Mouse (Mus musculus) adrenal gland, postnatal 25 days (tissue): ENCODE measurements around the gene U2af1l4. TPM values are rescaled to one million over a fixed set of nuclear protein-coding genes. Genes with fewer than 3 reads are reported as not detected.

Experiments
- DNase-seq: peaks from one replicate; pipeline ENCODE4 v3.0.0; 2021; ENCODE audit warnings: mixed read lengths
- total RNA-seq: library from RNA; stranded (reverse); gene quantifications from 2 replicates; pipeline ENCODE4 v1.2.3, GENCODE M21; 2021

Gene U2af1l4
- total RNA-seq, 1 experiment from 2014 or later: 81.8 TPM

DNA sequence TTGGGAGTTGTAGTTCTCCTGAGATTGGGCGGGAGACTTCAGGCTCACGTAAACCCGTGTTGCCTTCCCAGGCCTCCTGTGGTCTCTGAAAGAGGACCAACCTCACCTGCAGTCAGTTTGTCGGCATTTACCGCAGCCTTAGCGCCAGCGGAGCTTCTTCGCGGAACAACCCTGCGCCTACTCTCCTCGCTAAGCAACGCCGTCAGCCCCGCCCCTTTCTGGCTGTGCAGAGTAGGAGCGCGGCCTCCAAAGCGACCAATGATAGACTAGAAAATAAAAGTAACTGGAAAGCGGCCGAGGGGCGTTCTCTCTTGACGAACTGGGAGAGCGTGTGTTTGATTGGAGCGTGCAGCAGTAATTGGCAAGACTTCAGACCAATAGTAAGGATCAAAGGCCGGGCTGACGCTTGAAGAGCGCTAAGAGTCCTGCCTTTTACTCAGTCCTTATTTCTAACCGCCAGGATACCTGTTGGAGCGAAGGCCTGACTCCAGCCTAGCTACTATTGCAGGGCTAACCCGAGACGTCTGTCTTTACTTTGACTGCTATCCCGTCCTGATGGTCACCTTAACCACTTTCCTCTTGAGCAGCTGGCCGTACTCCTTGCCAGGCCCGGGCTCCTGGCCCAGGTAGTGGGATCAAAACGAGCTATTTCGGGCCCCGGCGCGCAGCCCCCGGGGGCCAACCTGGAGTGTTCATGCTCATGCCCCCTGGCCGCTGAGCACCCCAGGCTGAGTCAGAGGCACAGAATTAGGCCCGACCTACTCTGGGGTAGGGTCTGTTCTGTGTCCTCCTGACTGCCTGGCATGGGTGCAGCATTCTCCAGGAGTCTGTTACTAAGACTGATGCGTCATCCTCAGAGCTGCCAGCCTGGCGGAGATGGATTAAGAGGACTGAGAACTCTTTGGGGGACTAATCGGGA, 10.7 kb upstream of the U2af1l4 start, which contains the start of the genes Hspb6 and Proser3:
Gene Hspb6, plus strand, starts transcription at position 77 of the 919 bp plus-strand sequence.
Gene Proser3, minus strand, starts transcription at position 198 of the 919 bp plus-strand sequence.
- DNase-seq: peak; percentile 93

DNA sequence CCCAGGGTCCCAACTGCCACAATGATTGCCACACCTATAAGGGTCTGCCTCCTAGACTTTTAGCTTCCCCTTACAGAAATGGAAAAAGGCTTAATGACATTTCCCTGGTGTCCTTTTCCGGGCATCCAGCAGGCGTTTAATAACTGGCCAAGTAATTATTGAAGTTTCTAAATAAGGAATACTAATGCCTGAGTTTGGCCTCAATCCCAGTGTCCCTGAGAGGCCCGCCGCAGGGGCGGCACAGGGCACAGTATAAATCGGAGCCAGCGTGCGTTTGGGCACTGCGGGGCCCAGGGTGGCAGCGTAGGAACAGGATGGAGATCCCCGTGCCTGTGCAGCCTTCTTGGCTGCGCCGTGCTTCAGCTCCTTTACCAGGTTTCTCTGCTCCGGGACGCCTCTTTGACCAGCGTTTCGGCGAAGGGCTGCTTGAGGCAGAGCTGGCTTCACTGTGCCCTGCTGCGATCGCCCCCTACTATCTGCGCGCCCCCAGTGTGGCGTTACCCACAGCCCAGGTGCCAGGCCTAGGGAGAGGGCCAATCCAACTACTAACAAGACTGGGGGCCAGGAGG, 10.0 kb upstream of the U2af1l4 start:
- peak; percentile 77 for DNase-seq

DNA sequence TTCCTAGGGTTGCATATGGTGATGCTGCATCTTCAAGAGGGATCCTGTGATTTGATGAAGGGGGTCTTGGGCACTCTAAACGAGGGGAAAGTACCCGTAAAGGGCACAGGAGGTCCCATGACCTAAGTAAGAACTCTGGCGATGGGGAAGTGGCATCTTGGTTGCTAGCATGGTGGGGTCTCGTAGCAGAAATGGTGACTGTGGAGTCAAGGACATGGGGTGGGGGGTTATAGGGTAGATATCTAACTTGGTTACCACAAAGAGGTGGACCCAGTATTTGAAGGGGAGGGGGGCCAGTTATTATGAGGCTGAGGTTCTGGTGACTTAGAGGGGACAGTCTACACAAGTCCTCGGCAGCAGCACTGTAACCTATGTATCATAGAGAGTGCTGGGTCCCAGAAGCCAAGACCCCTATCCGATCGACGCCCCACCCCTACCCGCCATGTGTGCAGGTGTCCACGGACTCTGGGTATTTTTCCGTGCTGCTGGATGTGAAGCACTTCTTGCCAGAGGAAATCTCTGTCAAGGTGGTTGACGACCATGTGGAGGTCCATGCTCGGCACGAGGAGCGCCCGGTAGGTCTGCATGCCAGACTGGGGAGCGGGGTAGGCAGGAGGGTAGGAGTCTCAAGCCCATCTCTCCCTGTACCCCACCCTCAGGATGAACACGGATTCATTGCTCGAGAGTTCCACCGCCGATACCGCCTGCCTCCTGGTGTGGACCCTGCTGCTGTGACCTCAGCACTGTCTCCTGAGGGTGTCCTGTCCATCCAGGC, 9.1 kb upstream of the U2af1l4 start:
- DNase-seq: no peak

DNA sequence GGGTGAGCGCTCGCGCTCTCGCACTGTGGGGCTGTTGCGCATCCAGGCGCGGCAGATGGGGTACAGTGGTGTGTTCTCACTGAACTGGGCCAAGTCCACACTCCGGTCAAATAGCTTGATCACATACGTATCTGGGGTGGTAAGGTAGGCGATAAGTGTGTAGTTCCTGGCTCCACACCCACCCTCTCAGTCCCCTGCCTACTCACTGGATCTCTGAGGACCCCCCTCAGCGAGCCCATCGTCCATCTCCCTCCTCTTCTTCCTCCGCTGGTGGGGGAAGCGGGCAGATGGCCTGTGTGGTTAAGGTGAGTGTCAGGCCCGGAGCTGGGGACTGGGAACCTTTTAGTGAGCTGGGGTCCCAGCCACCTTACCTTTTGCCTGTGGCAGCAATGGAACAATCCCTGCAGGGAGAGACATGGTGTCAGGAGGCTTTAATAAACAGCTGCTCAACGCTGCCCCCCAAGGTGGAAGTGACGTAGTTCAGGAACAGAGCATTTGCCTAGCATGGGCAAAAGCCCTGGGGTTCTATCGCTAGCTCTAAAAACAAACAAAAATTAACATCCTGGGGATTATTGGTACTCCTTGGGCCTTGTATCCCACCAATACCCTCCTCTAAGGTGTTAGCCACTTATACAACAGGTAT, 6.1 kb upstream of the U2af1l4 start:
- DNase-seq: no peak

DNA sequence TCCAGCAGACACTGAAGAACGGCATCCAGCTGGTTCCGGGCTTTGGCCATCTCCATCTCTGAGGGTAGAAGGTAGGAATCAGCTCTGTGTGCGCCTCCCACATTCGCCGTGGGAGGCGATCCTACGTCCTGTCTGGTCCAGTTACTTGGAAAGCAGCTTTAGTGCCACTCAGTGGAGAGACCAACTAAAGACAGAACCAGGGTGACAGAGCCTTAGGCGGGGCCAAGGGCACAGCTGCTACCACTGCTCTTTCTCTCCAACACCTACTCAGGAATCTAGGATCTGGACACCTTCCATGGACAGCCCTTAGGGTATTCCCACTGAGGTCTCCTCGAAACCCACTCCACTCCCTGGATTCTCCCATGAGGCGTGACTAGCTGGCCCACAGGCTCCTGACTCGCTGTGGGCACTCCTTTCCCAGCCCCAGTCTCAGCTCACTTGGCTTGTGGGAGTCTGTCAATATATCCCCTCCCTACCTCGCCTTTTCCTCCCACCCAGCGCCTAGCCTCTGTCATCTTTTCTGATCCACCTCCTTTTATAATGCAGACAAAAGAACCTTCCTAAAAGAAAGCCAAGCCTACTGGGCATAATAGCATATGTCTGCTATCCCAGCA, 5.1 kb upstream of the U2af1l4 start:
- DNase-seq: no peak

DNA sequence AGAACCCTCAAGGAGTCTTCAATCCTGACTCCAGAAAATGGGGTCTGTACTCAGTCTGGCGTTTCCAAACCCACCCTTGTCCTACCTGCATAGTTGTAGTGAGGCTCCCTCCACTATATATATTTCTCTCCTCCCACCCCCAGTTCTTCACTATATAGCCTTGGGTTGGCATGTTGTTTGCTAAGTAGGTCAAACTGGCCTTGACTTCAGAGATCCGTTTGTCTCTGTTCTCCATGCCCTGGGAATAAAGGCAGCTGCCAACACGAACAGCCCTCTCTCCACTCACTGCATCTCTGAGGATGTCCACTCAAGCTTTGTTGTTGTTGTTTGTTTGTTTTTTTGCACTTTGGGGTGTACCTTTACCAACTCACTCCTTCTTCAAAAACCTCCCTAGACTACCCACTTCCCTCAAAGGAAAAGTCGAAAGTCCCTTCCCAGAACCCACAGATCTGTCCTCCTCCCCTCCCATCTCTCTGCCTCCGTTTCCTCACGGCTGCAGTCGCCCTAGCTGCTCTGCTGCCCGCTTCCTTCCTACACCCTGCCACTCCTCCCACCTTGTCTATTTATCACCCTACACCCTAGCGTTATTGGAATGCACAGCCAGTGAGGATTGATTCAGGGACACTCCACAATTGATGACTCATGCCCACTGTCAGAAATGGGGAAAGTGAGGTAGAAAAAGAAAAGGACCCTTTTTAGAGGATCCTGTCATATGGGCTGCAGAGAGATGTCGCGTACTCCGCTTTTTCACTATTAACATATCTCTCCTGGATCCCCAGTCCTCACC, 4.3 kb upstream of the U2af1l4 start:
- no peak for DNase-seq

DNA sequence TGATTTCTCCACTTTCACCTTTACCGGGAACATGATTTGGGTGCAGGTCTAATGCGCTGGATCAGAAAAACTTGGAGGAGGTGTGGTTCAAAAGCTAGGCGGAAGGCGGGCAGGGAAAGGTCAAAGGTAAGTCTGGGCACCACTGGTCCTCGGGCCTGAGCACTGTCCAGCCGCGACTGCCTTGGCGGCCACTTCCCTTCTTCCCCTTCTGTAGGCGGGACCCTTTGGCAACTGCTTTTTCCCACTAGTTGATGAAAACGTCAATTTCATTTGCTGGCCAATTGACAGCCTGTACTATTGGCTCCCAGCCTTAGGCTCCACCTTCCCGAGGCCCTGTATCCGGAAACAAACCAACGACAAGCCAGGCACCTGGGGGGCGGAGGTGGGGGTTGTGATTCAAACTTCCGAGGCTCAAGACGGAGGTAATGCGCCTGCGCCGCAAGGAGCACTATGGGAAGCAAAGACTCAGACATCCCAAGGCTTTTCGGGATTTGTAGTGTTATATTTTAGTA, 3.6 kb upstream of the U2af1l4 start, which contains the start of gene Lin37:
Gene Lin37, minus strand, starts transcription at position 396 of the 512 bp plus-strand sequence.
- DNase-seq: peak; percentile 94

DNA sequence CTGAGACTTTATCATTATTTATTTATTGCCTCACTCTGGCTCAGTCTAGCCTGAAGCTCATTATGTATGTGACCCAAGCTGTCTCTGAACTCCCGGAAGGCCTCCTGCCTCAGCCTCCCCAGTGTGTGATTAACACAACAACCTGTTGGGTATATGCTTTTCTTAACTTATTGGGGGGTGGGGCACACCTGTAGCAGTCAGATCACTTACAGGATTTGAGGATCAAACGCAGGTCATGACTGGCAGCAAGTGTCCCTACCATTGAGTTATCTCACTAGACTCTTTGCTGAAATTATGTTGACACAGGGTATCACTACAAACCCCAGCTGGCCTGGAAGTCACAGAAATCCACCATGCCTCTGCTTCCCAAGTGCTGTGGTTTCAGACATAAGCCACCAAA, 2.8 kb upstream of the U2af1l4 start:
- DNase-seq: no peak

DNA sequence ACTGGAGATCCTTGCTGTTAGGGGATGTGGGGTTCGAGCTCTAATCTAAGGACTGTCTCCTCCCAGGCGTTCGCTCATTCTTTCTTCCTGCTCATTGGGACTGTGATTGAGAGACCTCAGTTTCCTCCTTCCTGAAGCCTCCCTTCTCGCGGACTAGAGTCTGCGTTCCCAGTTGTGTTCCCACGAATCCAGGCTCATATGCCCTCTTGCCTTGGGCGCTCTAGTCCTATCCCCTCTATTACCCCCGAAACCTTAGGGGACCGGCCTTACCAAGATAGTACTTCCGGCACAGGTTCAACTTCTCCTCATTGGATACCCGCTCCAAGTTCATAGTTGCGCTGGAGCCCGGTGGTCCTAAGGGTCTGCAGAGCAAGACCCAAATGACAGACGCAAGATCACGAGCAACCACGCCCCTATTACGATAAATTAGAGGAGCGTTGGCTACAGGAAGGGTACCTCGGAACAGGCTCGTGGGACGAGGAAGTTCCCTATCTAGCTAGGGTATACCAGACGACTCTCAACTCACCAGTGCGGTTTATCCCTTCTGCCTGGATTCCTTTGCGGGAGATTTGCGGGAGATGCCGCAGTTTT, 480 bp upstream of the U2af1l4 start:
- no peak for DNase-seq

DNA sequence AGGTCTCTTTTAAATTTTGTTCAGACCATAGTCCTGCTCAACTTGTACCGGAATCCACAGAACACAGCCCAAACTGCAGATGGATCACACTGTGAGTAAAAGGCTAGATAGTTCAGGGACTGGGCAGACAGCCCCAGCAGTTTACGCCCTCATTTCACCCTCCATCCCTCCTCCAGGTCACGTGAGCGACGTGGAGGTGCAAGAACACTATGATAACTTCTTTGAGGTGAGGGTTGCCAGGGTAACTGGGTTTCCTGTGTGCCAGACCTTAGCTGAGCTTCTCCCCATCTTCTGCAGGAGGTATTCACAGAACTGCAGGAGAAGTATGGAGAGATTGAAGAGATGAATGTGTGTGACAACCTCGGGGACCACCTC, 792 bp downstream of the U2af1l4 start:
- DNase-seq: no peak

DNA sequence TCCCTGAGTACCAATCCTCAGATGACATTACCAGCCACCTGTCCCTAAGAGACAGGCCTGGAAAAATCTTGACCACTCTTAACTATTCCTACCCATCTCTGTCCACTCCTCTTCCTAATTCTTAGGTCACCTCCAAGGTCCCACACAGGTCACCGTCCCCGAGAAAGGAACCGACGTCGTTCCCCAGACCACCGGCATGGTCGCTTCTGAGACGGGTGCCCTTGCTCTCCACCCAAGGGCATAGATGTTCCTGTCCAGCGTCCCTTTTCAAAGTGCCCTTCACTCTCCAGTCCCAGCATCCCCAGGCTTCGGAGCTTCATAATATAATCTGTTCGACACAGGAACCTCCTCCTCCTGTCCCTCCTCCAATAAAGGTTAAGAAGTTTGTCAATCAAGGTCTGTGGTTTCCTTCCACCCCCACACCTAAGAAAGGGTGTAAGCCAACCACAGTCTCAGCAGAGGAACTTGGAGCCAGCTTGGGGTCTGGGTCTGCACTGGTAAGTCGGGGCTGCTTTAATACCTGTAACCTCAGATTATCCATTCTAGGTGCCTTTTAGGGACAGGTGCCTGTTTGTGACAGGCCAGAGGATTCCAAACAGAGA, 2.0 kb downstream of the U2af1l4 start, which contains the start of gene Igflr1:
Gene Igflr1, plus strand, starts transcription at position 458 of the 602 bp plus-strand sequence.
- peak; percentile 1 for DNase-seq

DNA sequence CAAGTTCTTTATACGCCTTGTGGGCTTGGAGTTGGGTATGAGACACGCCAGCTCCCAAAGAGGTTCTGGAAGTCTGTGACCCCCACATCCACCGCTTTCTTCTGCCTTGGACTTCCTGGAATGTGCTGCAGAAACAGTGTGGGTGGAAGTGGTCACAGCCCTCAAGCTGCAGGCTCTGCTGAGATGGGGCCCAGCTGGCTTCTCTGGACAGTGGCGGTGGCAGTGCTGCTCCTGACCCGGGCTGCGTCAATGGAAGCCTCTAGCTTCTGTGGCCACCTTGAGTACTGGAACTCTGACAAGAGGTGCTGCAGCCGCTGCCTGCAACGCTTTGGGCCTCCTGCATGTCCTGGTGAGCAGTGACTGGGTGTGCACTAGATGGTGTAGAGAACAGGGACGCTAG, 2.9 kb downstream of the U2af1l4 start:
- no peak for DNase-seq

DNA sequence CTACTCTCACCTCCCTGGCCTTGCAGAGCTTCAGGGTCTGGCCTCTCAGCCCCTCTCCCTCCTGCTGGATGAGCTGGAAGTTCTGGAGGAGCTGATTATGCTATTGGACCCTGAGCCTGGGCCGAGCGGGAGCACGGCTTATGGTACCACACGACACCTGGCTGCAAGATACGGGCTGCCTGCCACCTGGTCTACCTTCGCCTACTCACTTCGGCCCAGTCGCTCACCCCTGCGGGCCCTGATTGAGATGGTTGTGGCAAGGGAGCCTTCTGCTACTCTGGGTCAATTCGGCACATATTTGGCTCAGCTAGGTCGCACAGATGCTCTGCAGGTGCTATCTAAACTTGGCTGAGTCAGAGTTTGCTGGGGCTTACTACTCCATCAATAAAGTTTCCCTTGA, 4.5 kb downstream of the U2af1l4 start:
- no peak for DNase-seq

DNA sequence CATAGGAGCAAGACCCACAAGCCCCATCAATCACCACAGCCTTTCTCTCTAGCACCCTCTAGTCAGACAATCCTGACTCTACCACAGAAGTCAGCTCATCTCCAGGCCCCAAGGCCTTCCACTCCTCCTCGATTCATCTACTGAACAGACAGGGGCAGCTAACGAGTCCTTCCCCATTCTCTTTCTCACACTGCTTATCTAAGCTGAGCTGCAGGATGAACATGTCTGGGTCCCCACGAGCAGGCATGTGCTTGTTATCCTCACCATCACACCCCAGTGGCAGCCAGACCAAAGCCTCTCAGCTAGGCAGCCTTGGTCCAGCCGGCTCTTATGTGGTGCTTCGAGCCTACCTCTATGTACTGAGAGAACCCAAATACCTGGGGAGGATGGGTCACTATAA, 9.3 kb downstream of the U2af1l4 start:
- DNase-seq: no peak

DNA sequence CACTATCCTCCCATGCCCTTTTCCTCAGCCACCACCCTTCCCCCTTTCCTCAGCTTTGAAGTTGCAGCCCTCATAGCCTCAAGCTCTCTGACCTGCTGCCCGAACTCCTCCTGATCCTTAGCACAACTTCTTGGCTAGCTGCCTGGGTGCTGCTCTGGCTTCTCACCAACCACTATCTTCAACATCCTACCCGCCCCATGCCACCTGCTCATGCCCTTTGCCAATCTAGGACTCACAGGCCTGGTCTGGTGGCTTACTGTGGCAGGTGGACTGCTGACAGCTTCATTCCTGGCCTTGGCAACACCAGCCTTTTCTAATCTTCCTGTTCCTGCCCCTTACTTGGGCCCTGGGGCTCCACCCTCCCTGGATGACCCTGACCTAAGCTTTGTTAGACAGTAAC, 9.9 kb downstream of the U2af1l4 start:
- DNase-seq: peak; percentile 52

DNA sequence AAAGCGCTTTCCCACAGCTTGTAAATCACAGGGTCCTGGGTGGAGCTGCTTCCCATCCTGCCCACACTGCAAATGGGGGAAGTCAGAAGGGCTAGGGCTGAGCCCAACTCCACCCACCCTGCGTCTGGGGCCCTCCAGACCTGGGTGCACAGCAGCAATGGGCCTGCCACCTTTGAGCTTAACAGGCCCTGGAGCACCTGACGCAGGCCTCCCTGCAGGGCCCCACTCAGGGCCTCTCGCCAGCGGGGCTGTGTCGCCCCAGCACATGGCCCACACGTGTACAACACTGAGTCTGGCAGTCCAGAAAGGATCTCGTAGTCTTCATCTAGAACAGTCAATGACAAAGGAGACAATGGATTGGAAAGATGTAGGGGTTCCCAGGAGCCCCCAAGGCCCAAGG, 16.8 kb downstream of the U2af1l4 start:
- DNase-seq: no peak

DNA sequence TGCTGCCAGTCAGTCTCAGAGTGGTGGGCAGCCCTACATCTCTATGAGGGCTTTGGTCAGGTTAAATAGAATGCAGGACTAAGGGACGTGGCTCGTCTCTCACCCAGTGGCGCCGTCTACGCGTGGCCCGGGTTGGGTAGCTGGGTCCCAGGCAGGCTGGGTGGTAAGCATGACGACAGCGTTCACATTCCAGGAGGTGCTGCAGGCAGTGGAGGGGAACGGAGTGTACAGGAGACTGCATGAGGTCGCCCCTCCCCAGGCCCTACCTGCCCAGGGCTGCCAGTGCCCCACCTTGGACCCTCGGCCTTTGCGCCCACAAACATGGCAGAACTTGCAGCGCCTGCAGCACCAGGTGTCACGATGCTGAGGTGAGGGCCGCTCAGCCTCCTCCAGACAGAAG, 18.4 kb downstream of the U2af1l4 start:
- no peak for DNase-seq

DNA sequence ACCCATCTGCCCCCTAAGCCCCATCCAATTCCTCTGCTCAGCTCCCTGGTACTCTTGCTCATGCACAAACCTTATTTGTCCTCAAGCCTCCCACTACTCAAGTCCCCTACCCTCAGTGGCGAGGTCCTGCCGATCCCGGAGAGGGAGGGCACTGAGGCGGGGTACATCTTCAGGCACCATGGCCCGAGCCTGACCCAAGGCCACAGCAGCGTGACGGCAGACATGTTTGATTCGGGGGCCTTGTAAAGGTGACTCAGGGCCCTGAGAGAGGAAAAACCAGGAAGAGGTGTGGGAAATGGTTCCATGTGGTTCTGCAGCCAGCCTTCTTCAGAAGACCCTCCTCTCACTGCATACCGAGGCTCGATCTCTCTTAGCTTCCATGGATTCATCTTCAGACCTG, 21.2 kb downstream of the U2af1l4 start:
- DNase-seq: no peak

DNA sequence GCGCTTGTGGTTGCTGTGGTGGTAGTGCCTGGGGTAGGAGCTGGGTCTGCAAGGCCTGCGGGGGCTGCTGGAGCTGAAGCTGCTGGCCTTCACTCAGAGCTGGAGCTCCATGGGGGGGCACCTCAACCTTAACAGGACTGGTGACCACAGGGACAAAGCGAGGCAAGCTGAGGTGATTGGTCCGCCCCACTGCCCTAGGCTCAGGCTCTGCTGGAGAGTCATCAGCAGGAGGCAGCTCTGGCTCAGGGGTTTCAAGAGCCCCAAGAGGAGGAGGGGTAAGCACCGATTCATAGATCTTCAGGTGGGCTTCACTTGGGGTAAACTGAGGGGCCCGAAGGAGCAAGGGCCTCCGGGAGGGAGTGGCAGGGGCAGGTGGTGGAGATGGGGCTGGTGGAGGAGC, 22.1 kb downstream of the U2af1l4 start:
- DNase-seq: no peak
